Mouse (Mus musculus) ES-E14 (cell line): ENCODE data around the gene Gca.

ENCODE experiments used
- CHD2 ChIP-seq: IDR thresholded peaks from 2 replicates; pipeline ENCODE4 v1.6.1; 2014; ENCODE audit warnings: mild to moderate bottlenecking, low read depth, low read length, inconsistent platforms
- MAFK ChIP-seq: IDR thresholded peaks from 2 replicates; pipeline ENCODE4 v1.6.1; 2014; ENCODE audit warnings: mild to moderate bottlenecking, low read depth, low read length, inconsistent platforms; ENCODE audit not compliant: insufficient read depth
- ZNF384 ChIP-seq: IDR thresholded peaks from 2 replicates; pipeline ENCODE4 v1.6.1; 2012; ENCODE audit warnings: low read depth, low read length, inconsistent platforms

DNA sequence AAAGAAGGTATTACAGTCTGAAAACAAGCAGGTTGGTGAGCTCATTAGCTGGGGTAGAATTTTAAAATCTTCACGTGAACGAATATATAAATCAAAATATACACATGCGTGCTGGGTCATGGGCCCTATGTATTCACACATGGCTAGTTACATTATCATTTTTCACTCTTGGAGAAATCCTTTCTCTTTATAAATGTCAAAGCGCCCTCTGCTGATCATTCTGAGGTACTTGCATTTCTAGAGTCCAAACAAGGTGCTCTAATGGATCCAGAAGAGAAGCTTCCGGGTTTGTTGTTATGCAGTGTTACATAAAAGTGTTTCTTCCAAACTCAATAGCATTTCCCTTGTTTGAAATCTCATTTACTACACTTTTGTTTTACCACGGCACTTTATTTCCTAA is 33.6 kb upstream of the Gca start:
- TF ChIP-seq CHD2 (no peak), ZNF384 (no peak), MAFK (no peak)
